Mouse (Mus musculus) cerebellum, adult 2 months (tissue): ENCODE data around the gene Ccdc91.

Experiments used
- CTCF ChIP-seq: fragments of 200-500 bp; IDR thresholded peaks from 2 replicates; pipeline ENCODE4 v1.5.1; 2011; ENCODE audit warnings: low read depth, mild to moderate bottlenecking, control low read depth, low read length, moderate library complexity, borderline replicate concordance; ENCODE audit not compliant: insufficient read depth
- POLR2A ChIP-seq: fragments of 200-500 bp; IDR thresholded peaks from 2 replicates; pipeline ENCODE4 v1.6.1; 2011; ENCODE audit warnings: low read length, control low read depth, borderline replicate concordance; ENCODE audit not compliant: insufficient read depth

DNA sequence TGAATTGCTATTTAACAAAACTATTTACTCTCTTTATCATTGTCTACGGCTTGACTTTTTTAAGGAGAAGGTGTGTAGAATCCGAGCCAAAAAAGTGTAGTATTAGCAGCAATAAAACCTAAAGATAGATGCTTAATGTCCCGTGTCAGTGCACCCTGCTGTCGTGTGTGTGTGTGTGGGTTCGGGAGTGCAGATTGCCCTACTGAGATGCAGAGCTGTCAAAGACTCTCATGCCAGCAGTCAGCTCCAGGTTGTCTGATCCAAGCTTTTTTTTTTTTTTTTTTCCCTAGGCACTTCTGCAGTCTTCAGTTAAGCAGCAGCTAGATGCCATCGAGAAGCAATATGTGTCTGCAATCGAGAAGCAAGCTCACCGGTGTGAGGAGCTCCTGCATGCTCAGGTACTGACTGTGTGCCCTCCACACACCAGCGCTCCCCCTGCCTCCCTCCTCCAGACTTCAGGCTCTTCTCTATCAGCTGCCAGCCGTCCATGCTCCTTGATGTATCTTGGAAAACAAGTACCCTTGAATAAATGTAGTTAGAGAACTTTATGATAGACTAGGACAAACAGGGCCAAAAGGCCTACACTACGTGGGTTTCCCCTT lies 99.7 kb downstream of the Ccdc91 start:
- TF ChIP-seq CTCF (no peak), POLR2A (no peak)
